Mouse (Mus musculus) heart, adult 2 months (tissue): ENCODE data around the gene Gcc1. TPM values are rescaled to one million over a fixed set of nuclear protein-coding genes. Genes with fewer than 3 reads are reported as not detected.

Source experiments
- DNase-seq, 2 experiments: peaks; one replicate each; pipeline ENCODE4 v3.0.0; 2021
- H3K27ac ChIP-seq: fragments of 200-600 bp; 2 replicates; pipeline ENCODE4 v1.8.1; 2022
- H3K27me3 ChIP-seq: fragments of 200-500 bp; 2 replicates; pipeline ENCODE4 v1.6.1; 2012; ENCODE audit warnings: mild to moderate bottlenecking, low read length, inconsistent platforms, mixed read lengths; ENCODE audit not compliant: control insufficient read depth, insufficient read depth
- H3K36me3 ChIP-seq: fragments of 200-500 bp; 2 replicates; pipeline ENCODE4 v1.6.1; 2012; ENCODE audit warnings: low read length, inconsistent platforms; ENCODE audit not compliant: control insufficient read depth, insufficient read depth
- H3K4me1 ChIP-seq: fragments of 200-500 bp; 2 replicates; pipeline ENCODE4 v1.6.1; 2011; ENCODE audit warnings: low read length; ENCODE audit not compliant: control insufficient read depth, insufficient read depth
- H3K4me3 ChIP-seq: fragments of 200-600 bp; 2 replicates; pipeline ENCODE4 v1.8.1; 2022
- H3K79me2 ChIP-seq: fragments of 200-500 bp; replicated peaks from 2 replicates; pipeline ENCODE4 v1.6.1; 2012; ENCODE audit warnings: mild to moderate bottlenecking, inconsistent platforms, low read length, moderate library complexity, mixed read lengths; ENCODE audit not compliant: control insufficient read depth, insufficient read depth
- H3K9ac ChIP-seq: fragments of 200-500 bp; 2 replicates; pipeline ENCODE4 v1.6.1; 2012; ENCODE audit warnings: low read depth, mild to moderate bottlenecking, control low read depth, inconsistent platforms, low read length, mixed read lengths
- CTCF ChIP-seq: fragments of 200-600 bp; IDR thresholded peaks from 2 replicates; pipeline ENCODE4 v1.8.1; 2022; ENCODE audit warnings: antibody characterized with exemption, mild to moderate bottlenecking, moderate library complexity
- EP300 ChIP-seq: fragments of 200-500 bp; IDR thresholded peaks from 2 replicates; pipeline ENCODE4 v1.6.1; 2011; ENCODE audit warnings: low read depth, low read length, control low read depth; ENCODE audit not compliant: insufficient read depth
- POLR2A ChIP-seq: fragments of 200-500 bp; IDR thresholded peaks from 2 replicates; pipeline ENCODE4 v1.6.1; 2011; ENCODE audit warnings: mild to moderate bottlenecking, low read depth, low read length, control low read depth; ENCODE audit not compliant: insufficient read depth
- WGBS: fragments of 180-500 bp; shearing (Covaris S2); methylation state at CpG from one replicate; pipeline ENCODE4 v1.1.7; 2018; 5-methylcytosine and 5-hydroxymethylcytosine counted together
- intact Hi-C: fragments of 180-260 bp; cut with DNase I; formaldehyde crosslinking; loops from one replicate; pipeline ENCODE4 v1.15.1; 2025
- polyA plus RNA-seq: library from polyadenylated mRNA; depleted of rRNA; stranded (reverse); fragments of >200 nt; gene quantifications from 2 replicates; pipeline ENCODE4 v1.2.3, GENCODE M21; 2012
- total RNA-seq, 2 experiments: library from RNA; stranded (reverse); gene quantifications; 2 replicates each; pipeline ENCODE4 v1.2.3; 2021

Gcc1 gene
- total and polyA plus RNA-seq, 3 experiments, result 3.2 to 9.8 (median 8.4) TPM

DNA sequence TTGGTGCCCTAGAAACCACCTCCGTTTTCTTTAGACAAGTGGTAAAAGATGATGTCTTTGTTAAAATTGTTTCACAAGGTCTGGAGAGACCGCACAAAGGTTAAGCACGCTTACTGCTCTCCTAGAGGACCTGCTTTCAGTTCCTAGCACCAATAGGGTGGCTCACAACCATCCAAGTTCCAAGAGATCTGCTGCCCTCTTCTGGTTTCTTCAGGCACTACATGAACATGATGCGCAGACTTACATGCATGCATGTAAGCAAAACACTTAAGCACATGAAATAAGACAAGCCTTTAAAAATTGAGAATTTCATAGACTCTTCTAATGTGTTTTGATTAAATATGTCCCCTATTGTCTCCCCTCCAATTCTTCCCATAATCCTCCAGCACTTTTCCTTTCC, 28.4 kb downstream of the Gcc1 start:
- H3K9ac ChIP-seq, result no peak overlapping the region
- TF ChIP-seq CTCF, result peak; percentile 40
- TF ChIP-seq EP300, result no peak
- H3K36me3 ChIP-seq, result no peaks in the 10 kb centered on the region
- no peak overlapping the region for H3K27ac ChIP-seq
- WGBS, result 94% methylated on average over 4 of the region's 4 CpGs
- peaks cover 3% of the 10 kb centered on the region; the same call in 1 of the 2 replicates for H3K27me3 ChIP-seq
- H3K79me2 ChIP-seq, result no peaks in the 10 kb centered on the region
- intact Hi-C loops, result no loop called here
- no peak for DNase-seq
- H3K4me1 ChIP-seq, result no peaks in the 10 kb centered on the region
- no peak overlapping the region for H3K4me3 ChIP-seq

DNA sequence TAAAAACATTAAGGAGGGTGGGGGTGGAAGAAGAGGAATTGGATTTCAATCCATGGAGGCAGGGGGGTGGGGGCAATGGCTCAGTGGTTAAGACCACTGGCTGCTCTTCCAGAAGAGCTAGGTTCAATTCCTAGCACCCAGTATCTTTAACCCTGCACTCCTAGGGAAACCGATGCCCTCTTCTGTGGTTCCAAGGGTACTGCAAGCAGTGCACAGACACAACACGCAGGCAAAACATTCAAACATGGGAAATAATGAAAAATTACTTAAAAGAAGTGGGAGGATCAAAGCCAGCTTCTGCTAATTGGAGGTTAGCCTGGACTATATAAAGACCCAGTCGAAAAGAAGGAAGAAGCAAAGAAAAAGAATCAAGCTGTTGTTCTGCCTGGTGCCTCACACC, 29.5 kb downstream of the Gcc1 start:
- H3K27ac ChIP-seq, result no peak overlapping the region
- peaks cover 3% of the 10 kb centered on the region; the same call in 1 of the 2 replicates for H3K27me3 ChIP-seq
- 87% methylated on average over 3 of the region's 3 CpGs for WGBS

DNA sequence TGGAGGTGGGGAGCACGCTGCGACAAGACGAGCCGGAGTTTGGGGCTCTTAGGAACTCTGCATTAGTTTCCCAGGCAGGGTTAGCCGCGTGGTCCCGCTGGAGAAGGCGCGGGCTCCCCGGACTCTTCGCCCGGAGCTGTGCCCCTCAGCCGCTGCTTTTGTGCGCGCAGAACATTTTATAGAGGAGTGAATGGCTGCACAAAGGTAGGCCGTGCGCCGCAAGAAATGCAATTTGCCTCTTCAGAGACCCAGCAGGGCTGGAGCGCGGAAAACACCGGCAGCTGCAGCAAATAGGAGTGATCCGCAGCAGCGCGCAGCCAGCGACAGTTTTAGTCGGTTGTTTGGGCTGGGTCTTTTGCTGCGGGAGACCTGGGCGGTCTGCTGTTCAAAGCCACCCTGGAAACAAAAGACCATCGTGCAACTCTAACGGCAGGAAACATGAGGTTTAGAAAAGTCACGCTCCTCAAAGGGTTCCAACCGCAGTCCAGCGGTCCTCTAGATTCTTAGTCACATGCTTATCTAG, 30.4 kb downstream of the Gcc1 start, which contains the start of gene Zfp800:
Gene Zfp800 (minus strand): TSS at position 325 of the 523 bp plus-strand sequence.
- H3K27me3 ChIP-seq, result peaks cover 3% of the 10 kb centered on the region; the same call in 1 of the 2 replicates
- 2% methylated on average over 33 of the region's 33 CpGs for WGBS
- TF ChIP-seq CTCF, result no peak
- no peak for TF ChIP-seq EP300
- no peaks in the 10 kb centered on the region for H3K4me1 ChIP-seq
- intact Hi-C loops, result no loop called here
- H3K27ac ChIP-seq, result no peak within 1 kb of the TSS
- H3K4me3 ChIP-seq, result peak within 1 kb of the TSS; percentile 47
- peak in 1 of 2 experiments; percentile 33 for DNase-seq
- no peaks in the 10 kb centered on the region for H3K36me3 ChIP-seq
- peak within 1 kb of the TSS; percentile 54 for H3K9ac ChIP-seq
- no peaks in the 10 kb centered on the region for H3K79me2 ChIP-seq

More for the DNA sequence above, 29.5 kb downstream of the Gcc1 start:
- no peak for TF ChIP-seq EP300
- no peak for TF ChIP-seq POLR2A
- peak; percentile 40 for TF ChIP-seq CTCF
- no peaks in the 10 kb centered on the region for H3K36me3 ChIP-seq
- no peak for DNase-seq
- H3K4me3 ChIP-seq, result no peak overlapping the region
- no peaks in the 10 kb centered on the region for H3K4me1 ChIP-seq
- no peaks in the 10 kb centered on the region for H3K79me2 ChIP-seq
- intact Hi-C loops, result no loop called here
- no peak overlapping the region for H3K9ac ChIP-seq

DNA sequence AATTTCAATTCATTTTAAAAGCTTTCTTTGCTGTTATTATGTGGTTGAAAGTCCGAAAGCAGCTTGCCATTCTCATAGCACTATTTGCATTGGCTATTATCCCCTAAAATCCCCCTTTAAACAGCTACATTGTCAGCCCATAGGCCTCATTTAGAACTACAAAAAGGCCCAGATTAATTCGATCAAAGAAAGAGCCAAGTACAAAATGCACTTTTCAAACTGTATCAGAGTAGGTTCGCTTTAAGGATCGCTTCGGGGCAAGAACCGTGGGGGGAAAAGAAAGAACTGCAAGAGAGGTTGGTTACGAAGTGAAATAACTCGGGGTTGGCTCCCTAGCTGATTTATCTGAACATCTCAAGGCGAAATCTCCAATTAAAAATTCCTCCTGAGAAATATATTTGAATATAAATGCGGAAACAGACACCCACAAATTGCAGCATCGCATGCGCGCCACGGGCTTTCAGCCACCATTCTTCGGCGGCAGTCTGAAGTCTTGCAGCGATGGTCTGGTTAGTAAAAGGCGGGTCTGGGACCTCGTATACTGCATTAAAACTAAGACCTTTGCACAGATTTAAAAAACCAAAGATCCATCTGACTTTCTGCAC, 31.2 kb downstream of the Gcc1 start:
- DNase-seq, result no peak
- Histone ChIP-seq H3K27ac (no peak overlapping the region), H3K9ac (no peak overlapping the region), H3K36me3 (no peaks in the 10 kb centered on the region), H3K4me3 (peak overlapping the region; percentile 47), H3K4me1 (no peaks in the 10 kb centered on the region), H3K27me3 (peaks cover 3% of the 10 kb centered on the region; the same call in 1 of the 2 replicates), H3K79me2 (no peaks in the 10 kb centered on the region)
- TF ChIP-seq POLR2A (no peak), CTCF (no peak), EP300 (no peak)
- intact Hi-C loops, result no loop called here
- WGBS, result 10% methylated on average over 19 of the region's 19 CpGs

DNA sequence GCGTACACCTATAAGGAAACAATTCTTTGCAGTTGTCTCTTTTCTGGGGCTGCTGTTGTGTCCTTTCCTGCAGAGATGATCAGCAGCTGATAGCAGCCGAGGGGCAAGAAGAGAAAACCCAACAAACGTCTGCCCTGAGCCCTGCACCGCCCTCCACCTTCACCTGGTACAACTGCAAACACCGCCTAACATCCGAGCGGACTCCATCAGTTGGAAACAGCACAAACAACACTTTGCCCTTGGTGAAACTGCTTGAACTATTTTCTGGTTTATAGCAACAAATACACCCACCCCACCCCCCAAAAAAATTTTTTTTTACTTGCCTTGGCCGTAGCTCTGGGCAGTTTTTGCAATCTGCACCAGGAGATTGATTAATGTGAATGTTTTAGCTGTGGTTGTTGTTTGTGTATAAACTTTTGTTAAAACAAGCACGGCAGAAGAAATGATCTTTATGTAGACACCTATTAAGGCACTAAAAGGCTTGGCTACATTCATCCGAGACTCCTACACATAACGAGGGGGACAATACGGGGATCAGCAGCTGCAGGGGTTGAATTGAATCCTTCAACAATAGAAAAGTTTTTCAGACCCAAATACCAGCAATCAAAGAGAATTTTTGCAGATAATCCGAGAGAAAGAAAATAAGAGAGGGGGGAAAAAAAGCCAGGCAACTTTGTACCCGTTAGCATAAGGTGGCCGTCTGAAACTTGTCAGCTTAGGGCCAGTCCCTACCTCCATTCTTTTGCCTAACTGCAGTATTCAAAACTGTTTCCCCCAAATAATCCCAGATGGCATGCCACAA, 31.9 kb downstream of the Gcc1 start:
- Histone ChIP-seq H3K79me2 (no peaks in the 10 kb centered on the region), H3K36me3 (no peaks in the 10 kb centered on the region), H3K9ac (no peak overlapping the region), H3K27ac (no peak overlapping the region), H3K27me3 (peaks cover 3% of the 10 kb centered on the region; the same call in 1 of the 2 replicates), H3K4me3 (no peak overlapping the region), H3K4me1 (no peaks in the 10 kb centered on the region)
- WGBS, result 66% methylated on average over 15 of the region's 15 CpGs
- intact Hi-C loops, result no loop called here
- no peak for DNase-seq
- TF ChIP-seq EP300 (no peak), POLR2A (no peak), CTCF (no peak)

DNA sequence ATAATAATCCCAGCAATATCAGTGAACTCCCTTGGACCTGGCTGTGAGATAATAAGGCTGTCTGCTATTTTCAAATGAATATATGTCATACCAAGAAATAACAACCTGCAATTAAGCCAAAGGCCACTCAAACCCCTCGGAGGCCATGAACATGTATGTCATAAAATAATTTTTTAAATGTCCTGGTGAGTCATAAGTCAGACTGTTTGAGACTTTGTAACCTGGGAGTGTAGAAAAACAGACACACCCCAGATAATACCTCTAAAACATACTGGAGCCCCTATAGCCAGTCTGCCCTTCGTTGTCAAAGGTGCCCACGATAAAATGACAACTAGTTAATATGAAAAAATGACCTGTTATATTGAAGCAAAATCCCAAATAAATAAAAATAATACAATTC, 39.2 kb downstream of the Gcc1 start:
- no peak for DNase-seq
- H3K4me3 ChIP-seq, result no peak overlapping the region
- H3K27me3 ChIP-seq, result no peaks in the 10 kb centered on the region
- WGBS, result 76% methylated on average over 3 of the region's 3 CpGs
- no peak overlapping the region for H3K9ac ChIP-seq
- TF ChIP-seq EP300, result no peak
- TF ChIP-seq CTCF, result no peak
- TF ChIP-seq POLR2A, result no peak
- H3K4me1 ChIP-seq, result no peaks in the 10 kb centered on the region
- no peak overlapping the region for H3K27ac ChIP-seq
- intact Hi-C loops, result no loop called here
- H3K36me3 ChIP-seq, result no peaks in the 10 kb centered on the region
- no peaks in the 10 kb centered on the region for H3K79me2 ChIP-seq
